Mouse (Mus musculus) skeletal muscle tissue, adult 2 months (tissue): Measurements from ENCODE around the gene Chmp6.

Experiments
- DNase-seq: peaks from one replicate; pipeline ENCODE4 v3.0.0-alpha.2; 2012; ENCODE audit warnings: low read depth, low spot score

Chmp6 gene

GRCm38 (mm10) chr11:119913291-119913934 lies at the start of gene Chmp6:
TSS of gene Chmp6 (plus strand) at chr11:119913441.
- peak; percentile 82 for DNase-seq

- DNase-seq, result no peak
Observed at GRCm38 (mm10) chr11:119866837-119867236, 46.4 kb upstream of the Chmp6 start.

- no peak for DNase-seq
Observed at GRCm38 (mm10) chr11:119868138-119868537, 45.1 kb upstream of the Chmp6 start.

GRCm38 (mm10) chr11:119868556-119868955 lies 44.7 kb upstream of the Chmp6 start:
- no peak for DNase-seq

- DNase-seq, result no peak
Observed at GRCm38 (mm10) chr11:119871141-119871540, 42.1 kb upstream of the Chmp6 start.

- no peak for DNase-seq
Observed at GRCm38 (mm10) chr11:119873643-119874042, 39.6 kb upstream of the Chmp6 start.

- DNase-seq, result no peak
Observed at GRCm38 (mm10) chr11:119874841-119875240, 38.4 kb upstream of the Chmp6 start.

GRCm38 (mm10) chr11:119875685-119876084 lies 37.6 kb upstream of the Chmp6 start:
- DNase-seq, result no peak

- no peak for DNase-seq
Observed at GRCm38 (mm10) chr11:119877124-119877523, 36.1 kb upstream of the Chmp6 start.

GRCm38 (mm10) chr11:119879573-119879972 lies 33.7 kb upstream of the Chmp6 start:
- no peak for DNase-seq

- DNase-seq, result no peak
Observed at GRCm38 (mm10) chr11:119883646-119884045, 29.6 kb upstream of the Chmp6 start.

GRCm38 (mm10) chr11:119889966-119890365 lies 23.3 kb upstream of the Chmp6 start:
- no peak for DNase-seq

- no peak for DNase-seq
Observed at GRCm38 (mm10) chr11:119891601-119892215, 21.5 kb upstream of the Chmp6 start.

- no peak for DNase-seq
Observed at GRCm38 (mm10) chr11:119893667-119894236, 19.5 kb upstream of the Chmp6 start.

GRCm38 (mm10) chr11:119894634-119895033 lies 18.6 kb upstream of the Chmp6 start:
- DNase-seq, result no peak

- DNase-seq, result no peak
Observed at GRCm38 (mm10) chr11:119897041-119897440, 16.2 kb upstream of the Chmp6 start.

- no peak for DNase-seq
Observed at GRCm38 (mm10) chr11:119898976-119899375, 14.3 kb upstream of the Chmp6 start.

GRCm38 (mm10) chr11:119901174-119901573 lies 12.1 kb upstream of the Chmp6 start:
- no peak for DNase-seq

GRCm38 (mm10) chr11:119902891-119903290 lies 10.3 kb upstream of the Chmp6 start:
- DNase-seq, result no peak

GRCm38 (mm10) chr11:119904621-119905286 lies 8.5 kb upstream of the Chmp6 start:
- peak; percentile 43 for DNase-seq

- DNase-seq, result no peak
Observed at GRCm38 (mm10) chr11:119905794-119906193, 7.4 kb upstream of the Chmp6 start.

- DNase-seq, result no peak
Observed at GRCm38 (mm10) chr11:119907006-119907650, 6.1 kb upstream of the Chmp6 start.
